Mouse (Mus musculus) naive thymus-derived CD4-positive, alpha-beta T cell, adult 2 months (primary cell): ENCODE measurements around the gene Tnc.

ENCODE experiments used
- DNase-seq: peaks from one replicate; pipeline ENCODE4 v3.0.0-alpha.2; 2011; ENCODE audit warnings: low read depth

Tnc gene

DNA sequence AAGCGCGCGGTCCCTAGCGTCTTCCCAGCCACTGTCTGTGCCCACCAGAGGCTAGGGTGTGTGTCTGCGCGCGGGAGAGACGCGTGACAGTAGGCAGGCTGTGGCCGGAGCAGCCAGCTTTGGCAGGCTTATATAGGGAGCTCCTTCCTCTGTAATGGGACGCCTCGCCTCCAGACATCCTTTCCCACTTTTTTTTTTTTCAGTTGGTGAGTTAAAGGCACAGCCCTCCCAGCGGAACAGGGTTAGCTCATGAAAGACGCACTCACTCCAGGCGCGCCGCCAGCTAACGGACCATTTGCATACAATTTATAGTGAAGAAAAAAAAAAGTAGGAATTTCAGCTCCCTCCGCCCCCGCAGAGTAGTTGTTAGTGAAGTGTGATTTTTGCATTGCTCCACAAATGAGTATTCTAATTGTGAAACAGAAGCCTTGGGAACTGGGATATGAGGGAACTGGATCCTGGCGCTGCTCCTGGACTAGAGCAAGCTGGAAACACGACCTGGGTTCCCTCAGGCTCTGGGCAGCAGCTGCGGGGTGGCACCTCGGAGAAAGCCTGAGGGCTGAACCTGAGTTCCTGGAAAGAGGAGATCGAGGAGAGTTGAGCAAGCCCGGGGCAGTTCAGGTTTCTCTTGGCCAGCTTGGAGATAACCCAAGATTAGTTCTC is at the start of gene Tnc:
Gene Tnc, minus strand, starts transcription at position 185 of the 663 bp plus-strand sequence.
- DNase-seq = no peak

DNA sequence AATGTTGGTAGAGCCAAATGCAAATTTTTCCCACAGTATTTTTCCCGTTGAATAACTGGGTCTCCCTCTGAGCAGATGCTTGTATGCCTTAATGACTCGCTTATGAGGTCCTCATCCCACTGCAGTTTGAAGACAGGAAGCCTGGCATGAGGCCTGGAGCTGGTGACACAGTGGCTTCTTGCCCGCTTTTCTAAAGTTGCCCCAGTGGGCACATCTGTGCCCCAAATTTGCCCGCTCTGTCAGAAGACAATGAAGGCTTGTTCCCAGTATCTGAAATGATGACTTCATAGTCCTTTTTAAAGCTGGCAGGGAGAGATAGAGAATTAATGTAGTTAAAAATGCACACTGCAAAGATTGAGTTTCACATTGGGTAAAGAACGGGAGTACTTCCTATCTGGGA is 47.4 kb upstream of the Tnc start:
- DNase-seq = no peak

DNA sequence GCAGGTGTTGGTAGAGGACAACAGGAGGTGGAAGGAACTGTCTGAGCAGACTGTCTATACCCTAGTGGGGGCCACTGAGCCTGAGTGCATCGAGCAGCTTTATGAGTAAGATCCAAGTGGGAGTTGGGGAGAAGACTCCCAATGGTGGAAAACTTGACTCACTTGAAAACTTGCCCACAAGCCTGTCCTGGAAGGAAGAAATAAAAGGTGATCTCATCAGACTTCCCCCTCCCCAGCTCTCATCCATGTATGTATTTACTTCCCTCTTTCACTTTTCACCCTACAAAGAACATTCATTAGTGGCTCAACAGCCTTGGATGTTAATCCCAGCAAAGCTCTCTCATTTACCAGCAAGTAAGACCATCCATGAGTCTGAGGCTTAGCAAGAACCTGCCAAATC is 46.0 kb upstream of the Tnc start:
- no peak for DNase-seq

DNA sequence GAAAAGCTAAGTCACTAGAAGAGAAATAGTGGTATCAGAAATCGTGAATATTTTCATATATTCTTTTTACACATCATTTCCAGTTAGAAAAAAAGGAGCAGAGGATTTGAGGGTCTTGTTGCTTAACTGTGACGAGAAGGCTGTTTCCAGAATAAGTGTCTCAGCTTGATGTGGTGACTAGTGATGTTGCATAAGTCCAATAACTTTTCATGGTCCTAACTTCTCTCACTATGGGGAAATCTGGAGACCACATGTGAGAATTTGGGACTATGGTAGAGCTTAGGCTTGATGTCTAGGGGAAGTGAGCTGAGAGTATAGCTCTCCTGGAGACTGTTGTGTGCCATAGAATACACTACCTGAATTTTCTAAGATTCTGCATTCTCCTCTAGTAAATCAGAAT is 42.6 kb upstream of the Tnc start:
- DNase-seq = no peak

DNA sequence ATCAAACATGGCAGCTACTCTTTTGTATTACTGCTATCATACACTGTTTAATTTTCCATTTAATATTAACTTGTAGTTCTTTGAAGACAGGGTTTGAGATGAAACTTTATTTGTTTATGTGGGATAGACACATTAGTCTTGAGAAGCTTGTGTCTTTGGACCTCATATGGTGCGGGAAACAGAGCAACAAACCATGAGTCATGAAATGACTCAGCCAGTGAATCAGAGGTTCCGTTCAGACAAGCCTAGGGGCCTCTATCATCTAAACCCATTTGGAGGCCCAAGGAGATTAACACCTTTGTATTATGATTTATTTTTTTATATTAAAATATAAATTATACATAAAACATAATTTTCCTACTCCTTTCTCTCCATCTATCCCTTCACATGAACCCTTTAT is 40.9 kb upstream of the Tnc start:
- DNase-seq = no peak

DNA sequence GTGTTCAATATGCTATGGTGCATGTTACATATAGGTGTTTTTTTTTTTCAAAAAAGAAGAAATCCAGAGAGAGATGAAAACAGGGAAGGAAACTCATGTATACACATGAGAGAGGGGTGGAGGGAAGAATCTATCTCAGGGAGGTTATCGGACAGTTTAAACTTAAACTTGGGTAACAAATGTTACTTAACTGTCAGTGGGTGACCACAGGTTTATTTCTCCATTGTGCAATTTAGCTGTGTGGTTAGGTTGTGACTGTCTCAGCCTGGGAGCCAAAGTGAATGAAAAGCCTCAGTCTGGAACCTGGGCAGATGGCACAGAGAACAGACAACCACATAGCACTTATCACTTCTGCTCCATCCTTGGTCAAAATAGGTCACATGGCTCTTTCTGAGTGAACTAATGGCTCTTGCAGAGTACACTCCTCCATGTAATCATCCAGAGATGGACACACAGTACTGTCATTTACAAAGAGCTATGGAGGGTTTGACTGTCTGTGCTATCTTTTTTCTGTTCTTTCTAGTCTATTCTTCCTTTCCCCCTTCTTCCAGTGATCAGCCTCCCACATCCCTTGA is 39.3 kb upstream of the Tnc start:
- no peak for DNase-seq

DNA sequence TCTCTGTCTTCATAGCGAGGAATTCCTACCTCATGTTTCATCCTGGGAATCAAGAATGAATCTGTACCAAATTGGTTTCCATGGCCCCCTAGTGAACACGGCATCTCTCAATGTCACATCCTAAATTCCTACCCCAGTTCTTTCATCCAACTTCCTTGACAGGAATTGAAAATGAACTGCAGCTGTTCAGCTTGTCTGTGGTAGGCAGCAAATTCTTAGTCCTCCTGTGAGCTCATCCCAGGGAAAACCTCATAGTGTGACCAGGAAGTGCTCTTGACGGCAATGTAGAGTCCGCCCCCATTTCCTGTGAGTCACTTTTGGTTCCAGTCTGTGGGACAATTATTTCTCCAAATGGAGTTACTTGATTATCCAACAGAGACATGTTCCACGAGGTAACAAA is 37.0 kb upstream of the Tnc start:
- DNase-seq = no peak

DNA sequence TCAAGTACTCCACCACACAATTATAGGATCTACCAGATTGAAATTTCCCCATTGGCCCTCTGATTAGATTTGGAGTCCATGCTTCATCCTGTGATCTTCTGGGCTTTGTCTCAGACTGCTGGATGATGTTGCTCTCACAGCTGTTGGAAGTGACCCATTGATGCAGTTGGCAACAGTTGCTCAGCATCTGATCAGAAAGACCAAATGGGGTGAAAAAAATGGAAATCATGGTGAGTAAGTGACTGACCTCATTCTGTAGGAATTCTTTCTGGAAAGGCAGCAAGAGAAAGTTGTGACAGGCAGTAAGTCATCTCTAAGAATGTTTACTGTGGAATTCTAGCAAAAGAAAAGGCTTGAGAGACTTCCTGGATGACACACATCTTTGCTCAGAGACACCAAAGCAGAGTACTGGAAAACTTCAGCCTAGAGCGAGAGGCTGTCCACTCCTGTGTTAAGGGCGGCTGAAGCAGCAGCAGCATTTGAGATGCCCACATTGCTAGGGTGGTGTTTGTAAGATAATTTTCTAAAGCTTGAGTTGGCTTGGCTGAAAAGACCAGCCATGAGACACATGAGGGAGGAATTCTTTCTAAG is 31.3 kb upstream of the Tnc start:
- no peak for DNase-seq

DNA sequence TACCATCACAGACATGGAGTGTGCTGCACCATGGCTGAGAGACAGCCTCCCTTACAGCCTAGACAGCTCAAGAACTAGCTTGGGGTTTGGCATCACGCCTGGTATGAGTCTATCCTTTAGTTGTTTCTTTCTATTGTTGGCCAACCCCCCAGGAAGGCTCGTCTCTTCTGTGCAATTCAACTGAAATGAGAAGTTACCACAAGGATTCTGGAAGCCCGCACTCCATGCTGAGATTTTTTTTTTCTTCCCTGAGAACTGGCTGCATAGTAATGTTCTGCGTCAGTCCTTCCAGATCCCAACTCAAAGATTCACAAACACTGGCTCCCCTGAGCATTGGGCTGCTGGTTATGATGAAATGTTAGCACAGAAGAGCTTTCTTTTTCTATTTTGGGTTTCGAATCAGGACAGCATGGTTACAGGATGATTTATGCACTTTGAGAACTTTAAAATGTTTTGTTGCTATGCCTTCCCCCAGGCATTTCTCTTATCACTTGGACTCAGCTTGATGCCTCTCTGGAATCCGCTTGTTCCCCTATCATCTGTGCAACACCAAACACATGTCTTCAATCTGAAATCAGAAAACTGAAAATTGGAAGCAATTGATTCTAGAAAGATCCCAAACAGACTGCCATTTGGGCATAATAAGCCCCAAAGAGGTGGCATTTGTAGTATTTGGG is 29.7 kb upstream of the Tnc start:
- DNase-seq = no peak

DNA sequence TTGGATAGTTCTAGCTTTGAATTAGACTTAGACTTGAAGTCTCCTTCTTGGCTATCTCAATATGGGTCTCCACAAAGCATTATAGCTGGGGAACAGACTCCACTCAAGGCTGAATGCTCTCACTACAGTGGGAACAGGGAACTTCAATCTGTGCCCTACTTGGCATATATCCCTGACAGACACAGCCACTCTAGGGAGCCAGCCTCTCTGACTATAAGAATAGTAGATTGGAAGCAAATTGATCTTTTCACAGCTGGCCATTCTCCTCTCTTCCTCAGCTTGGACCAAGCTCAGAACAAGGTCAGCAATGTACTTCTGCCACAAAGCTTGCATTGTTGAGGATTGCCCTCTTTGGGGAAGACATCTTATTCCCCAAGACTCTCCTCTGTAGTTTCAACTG is 27.9 kb upstream of the Tnc start:
- DNase-seq = no peak

DNA sequence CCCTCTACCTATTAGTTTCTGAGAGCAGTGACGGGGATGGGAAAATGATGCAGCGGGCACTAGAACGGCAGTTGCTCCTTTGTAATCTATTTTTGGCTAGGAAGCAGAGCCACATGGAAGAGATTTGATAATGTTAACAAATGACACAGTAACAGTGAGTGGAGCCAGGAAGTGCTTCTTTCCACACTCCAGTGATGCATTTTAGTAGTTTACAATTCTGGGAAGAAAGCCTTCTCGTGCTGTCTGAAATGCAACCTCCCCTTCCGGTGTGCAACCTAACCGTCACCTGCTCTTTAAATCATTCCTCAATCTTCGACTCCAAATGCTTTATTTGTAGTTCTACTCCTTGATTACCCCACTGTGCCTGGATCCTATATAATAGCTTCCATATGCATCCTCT is 20.6 kb upstream of the Tnc start:
- DNase-seq = no peak

DNA sequence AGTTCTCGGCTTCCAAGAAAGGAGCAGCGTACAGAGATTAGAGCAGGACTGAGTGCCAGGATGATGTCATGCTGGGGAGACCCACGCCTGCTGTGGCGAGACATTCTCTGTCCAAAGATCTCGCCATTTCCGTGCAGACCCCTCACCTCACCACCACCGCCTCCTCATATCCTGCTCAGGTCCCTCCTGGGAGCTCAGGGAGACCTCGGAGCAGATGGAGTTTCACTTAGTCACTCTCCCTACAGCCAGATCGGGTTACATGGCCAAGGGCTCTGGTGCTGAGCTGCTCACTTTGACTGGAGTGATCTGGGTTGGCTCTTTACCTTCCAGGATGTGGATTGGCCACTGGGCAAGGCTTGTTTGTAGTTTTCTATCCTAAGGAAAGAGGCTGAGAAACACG is 18.5 kb upstream of the Tnc start:
- DNase-seq = no peak

DNA sequence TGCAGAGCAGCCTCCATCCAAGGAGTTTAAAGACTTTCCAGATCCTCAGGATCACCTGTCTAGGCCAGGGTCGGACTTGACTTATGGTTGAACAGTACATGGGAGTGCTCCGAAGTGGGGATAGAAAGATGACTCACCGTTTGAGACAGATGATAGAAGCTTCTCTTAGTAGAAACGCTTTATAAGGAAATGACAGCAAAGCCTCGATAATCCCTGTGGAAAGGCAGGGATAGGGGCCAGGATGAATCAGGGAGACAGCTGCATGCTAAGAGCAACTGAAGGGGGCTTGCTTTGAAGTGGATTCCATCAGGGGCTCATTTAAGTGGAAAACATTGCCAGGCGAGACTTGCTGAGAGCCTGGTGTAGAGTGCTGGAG is 12.0 kb upstream of the Tnc start:
- DNase-seq = no peak

DNA sequence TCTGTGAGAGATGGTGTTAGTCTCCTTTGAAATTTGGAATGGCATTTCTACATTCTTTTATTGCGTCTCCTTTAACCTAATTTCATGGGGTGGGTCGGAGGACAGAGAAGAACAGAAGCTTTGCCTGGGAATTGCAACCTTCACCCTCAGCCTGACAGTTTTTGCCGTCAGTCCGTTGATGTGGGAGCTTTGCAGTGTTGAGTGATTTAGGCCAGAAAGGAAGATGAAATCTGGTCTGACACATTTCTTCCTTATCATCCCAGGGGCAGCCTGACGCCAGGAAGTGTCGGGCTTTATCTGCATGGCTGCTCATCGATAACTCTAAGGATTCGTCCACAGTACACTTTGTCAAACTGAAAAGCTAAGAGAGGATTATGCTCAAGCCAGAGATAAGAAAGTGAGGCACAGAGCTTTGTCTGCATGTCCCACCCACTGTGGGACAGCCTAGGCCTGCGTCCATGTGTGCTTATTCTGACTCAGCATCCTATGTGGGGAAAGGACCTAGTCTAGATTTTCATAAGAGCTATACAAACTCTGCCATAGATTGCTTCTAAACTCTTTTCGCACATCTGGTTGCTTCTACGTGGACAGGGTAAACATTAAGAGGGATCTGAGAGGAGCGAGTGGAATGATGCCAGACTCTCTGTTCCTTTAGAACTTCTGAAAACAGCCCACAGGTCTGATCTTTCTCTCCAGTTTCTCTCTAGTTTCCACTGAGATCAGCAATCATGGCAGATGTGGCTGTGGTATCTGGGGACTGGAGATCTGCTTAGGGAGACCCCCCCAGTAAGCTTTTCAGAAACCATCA is 11.4 kb upstream of the Tnc start:
- DNase-seq = no peak

DNA sequence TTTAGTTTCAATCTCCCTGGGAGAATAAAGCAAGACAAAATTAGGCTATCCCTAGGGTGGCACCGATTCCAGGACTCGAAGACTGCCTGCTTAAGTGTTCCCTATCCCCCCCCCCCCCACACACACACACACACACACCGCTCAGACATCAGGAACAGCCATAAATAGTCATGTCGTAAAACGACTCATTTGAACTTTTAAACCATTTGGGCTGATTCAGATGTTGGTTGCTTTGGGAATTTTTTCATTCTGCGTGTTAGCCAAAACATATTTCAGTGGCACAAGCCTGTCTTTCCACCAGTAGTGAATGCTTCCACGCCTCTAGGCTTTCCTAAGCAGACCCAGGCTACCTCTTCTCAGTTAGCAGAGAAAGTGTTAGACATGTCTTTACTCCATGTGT is 1.4 kb upstream of the Tnc start:
- DNase-seq = no peak

DNA sequence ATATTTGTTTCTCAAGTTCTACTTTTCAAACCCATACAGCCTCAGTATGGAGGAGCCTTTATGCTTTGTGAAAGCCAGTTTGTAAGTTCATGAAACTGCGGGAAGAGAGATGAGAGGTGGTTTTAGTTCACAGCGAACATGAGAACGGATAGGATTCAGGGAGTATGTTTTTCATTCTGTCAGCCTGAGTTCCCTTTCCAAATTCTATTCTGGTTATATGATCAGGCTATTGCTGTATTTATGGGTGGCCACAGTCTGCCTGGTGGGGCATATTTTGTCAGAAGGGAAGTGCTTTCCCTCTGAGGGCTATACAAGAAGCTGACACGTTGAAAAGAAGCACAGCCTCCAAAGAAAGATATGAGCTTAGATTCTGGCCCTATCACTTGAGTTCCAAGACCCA is 2.9 kb downstream of the Tnc start:
- no peak for DNase-seq

DNA sequence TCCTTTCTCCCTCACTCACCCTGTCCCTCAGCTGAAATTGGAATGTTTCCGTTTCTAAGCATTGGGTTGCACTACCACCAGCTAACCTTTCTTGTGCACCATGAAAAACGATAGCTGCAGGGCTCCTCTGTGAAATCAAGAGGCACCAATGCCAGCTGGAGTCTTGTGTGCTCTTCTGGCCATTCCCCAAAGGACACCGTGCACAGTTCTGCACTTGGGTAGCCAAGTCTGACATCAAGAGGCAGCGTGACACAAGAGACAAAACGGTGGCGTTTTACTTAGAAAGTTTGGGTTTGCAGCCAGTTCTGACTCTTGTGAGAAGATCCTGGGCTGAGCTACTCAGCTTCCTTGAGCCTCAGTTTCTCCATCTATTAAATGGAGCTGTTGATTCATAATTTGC is 3.4 kb downstream of the Tnc start:
- no peak for DNase-seq

DNA sequence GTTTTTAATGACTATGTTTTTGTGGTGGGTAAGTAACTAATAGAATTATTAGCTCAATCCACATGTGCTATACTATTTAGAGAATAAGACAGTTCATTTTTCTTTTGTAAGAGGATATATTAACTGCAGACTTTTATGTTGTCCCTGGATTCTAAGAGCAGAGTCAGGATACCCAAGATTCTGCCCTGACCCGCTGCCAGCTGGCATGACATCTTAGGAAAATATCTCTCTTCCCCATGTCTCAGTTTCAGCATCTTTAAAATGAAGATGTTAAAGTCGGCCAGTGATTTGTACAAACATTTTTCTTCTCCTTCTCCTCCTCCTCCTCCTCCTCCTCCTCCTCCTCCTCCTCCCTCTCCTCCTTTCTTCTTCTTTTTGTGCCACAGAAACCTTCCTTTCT is 7.7 kb downstream of the Tnc start:
- DNase-seq = no peak

DNA sequence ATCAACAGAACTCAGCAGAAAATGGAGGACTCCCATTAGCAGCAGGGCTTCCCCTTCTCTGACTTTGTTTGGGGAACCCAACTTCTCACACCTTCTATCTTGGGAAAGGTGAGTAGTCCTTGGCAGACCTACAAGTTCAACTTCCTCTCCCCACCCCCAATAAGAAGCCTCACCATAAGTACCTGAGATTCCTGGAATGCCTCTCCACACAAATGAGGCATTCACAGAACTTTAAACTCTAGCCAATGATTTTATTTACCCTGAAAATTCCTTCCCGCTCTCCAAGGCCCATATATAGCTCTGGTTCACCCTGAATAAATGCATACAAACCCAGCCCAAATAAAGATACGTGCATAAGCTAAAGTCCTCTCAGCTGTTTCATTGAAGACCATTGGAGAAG is 9.3 kb downstream of the Tnc start:
- DNase-seq = no peak

DNA sequence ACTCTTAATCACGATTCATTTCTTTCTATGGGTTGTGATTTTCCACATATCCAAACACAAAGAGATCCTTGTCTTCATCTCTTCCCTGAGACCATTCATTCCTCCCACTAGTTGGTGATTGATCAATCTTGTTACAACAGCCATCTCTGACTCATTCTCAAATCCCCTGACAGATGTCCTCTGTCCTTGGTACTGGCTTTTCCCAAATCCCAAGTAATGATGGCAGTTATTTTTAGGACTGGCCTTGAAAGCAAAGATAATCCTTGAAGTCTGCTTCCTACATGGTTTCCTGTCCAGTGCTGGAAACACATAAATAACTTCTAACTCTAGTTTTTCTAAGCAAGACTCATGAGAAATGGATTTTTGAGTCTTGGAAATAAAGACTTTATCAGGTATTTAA is 12.1 kb downstream of the Tnc start:
- no peak for DNase-seq

DNA sequence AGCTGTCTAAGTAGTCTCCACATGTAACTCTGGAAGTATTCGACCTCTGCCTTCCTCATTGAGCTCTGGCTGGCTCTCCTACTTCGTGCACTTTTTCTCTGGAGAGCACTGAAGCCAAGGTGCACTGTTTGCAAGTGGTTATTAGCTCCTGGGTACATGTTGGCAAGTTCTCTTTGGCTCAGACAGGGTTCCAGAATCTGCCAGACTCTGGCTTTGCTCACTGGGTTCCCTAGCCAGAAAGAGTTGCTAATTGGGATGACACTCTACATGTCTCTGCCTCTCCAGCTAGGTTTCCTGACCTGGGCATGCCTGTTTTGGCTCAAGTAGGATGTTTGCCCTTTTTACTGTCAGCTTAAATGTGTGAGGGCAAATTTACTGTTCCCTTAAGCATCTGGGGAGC is 13.6 kb downstream of the Tnc start:
- DNase-seq = no peak

DNA sequence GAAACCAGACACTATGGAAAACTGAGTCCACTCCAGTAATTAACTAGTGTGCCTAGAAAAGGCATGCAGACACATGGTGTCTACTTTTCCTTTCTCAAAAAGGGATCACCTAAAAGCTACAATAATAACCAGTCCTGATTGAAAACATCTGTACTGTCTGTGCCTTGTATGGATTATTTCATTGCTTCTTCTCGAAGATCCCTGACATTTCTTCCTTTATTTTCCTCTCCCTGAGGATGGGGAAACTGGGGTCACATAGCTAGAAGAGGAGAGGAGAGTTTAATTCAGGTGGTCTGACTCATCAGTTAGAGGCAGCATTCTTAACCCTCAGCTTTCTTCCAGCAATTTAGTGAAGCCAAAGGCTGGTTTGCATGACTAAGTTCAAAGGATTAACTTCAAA is 17.3 kb downstream of the Tnc start:
- no peak for DNase-seq

DNA sequence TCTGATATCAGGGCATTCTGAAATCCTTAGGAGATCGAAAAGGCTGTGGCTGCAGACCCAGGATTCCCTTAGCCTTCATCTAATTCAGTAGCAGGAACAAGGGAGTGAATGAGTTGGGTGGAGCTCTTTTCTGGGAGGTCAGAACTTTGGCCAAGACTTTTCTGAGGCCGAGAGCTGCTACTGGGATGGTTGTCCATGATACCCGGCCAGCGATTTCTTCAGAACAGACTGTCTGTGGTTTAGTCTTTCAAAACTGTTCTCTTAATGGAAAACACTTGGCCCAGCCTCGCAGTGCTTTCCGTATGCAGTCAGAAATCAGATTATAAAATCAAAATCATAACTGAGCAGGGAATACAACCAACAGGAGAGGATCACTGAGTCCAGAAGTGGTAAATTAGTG is 21.2 kb downstream of the Tnc start:
- DNase-seq = no peak
